Comparison of ENCODE assay signal across 1 mouse cellular context in the genomic region with DNA sequence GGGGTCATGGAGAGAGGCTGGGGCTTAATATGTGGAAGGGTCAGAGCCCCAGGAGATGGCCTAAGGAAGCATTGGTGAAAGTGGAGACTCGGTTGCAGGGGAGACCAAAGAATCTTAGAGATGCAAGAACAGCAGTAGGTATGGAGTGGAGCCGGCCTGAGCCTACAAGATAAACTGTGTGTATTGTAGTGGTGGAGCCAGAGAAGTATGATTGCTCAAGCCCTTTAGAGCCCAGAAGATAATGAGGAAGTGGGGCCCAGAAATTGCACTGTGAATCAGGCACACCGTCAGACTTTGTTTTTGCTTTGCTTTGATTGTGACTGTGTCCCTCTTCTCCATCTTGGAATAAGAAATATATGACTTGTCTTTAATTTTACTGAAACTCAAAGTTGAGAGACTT.
TF ChIP-seq lines count a peak whose summit lies in the region.

No protein-coding gene starts in this region.

TF ChIP-seq in MEL, 35 proteins besides CTCF, POLR2A, EP300 and RAD21:
- TF ChIP-seq MEF2A (IDR thresholded peaks at IDR 0.05; ENCODE audit: extremely low read depth, insufficient replicate concordance, low read depth, low read length, poor library complexity, severe bottlenecking), result no peak
- no peak for TF ChIP-seq KAT2A (conservative IDR thresholded peaks at IDR 0.05; ENCODE audit: low read depth, low read length)
- TF ChIP-seq MYC (IDR thresholded peaks at IDR 0.05; ENCODE audit: low read depth, low read length), result no peak
- no peak for TF ChIP-seq GATA1 (IDR thresholded peaks at IDR 0.05; ENCODE audit: low read depth, low read length)
- TF ChIP-seq NRF1 (IDR thresholded peaks at IDR 0.05; ENCODE audit: insufficient read depth, low read depth, low read length, poor library complexity, severe bottlenecking), result no peak
- TF ChIP-seq ETS1 (IDR thresholded peaks at IDR 0.05; ENCODE audit: low read depth, low read length), result no peak
